Mouse (Mus musculus) limb, embryonic 14.5 days (tissue): Measurements from ENCODE around the gene Arsg. TPM values are rescaled to one million over a fixed set of nuclear protein-coding genes. Genes with fewer than 3 reads are reported as not detected.

Source experiments
- ATAC-seq: fragments of 200-750 bp; cut with Nextera tagmentation; 2 replicates; pipeline ENCODE4 v1.8.0; 2017; ENCODE audit warnings: low read depth, moderate number of reproducible peaks, moderate TSS enrichment; ENCODE audit not compliant: low FRiP score
- DNase-seq: peaks from one replicate; pipeline ENCODE4 v3.0.0-alpha.2; 2015; ENCODE audit warnings: low spot score
- H3K27ac ChIP-seq: fragments of 300-500 bp; sonication (generic); replicated peaks from 2 replicates; pipeline ENCODE4 v1.5.1; 2014; ENCODE audit warnings: low read depth, mild to moderate bottlenecking, low read length, moderate library complexity, mixed read lengths
- H3K27me3 ChIP-seq: fragments of 300-500 bp; sonication (generic); 2 replicates; pipeline ENCODE4 v1.6.1; 2014; ENCODE audit warnings: low read length, mixed read lengths; ENCODE audit not compliant: control insufficient read depth, insufficient read depth
- H3K36me3 ChIP-seq: fragments of 300-500 bp; sonication (generic); 2 replicates; pipeline ENCODE4 v1.6.1; 2014; ENCODE audit warnings: mild to moderate bottlenecking, low read length, moderate library complexity, mixed read lengths; ENCODE audit not compliant: control insufficient read depth, insufficient read depth
- H3K4me1 ChIP-seq: fragments of 300-500 bp; sonication (generic); 2 replicates; pipeline ENCODE4 v1.6.1; 2014; ENCODE audit warnings: antibody characterized with exemption, low read length, mixed read lengths; ENCODE audit not compliant: control insufficient read depth, insufficient read depth
- H3K4me2 ChIP-seq: fragments of 300-500 bp; sonication (generic); replicated peaks from 2 replicates; pipeline ENCODE4 v1.6.1; 2014; ENCODE audit warnings: low read depth, mild to moderate bottlenecking, low read length, moderate library complexity; ENCODE audit not compliant: severe bottlenecking
- H3K4me3 ChIP-seq: fragments of 300-500 bp; sonication (generic); replicated peaks from 2 replicates; pipeline ENCODE4 v1.5.1; 2014; ENCODE audit warnings: low read length
- H3K9ac ChIP-seq: fragments of 300-500 bp; sonication (generic); 2 replicates; pipeline ENCODE4 v1.6.1; 2014; ENCODE audit warnings: mild to moderate bottlenecking, low read depth, low read length, moderate library complexity; ENCODE audit not compliant: severe bottlenecking
- H3K9me3 ChIP-seq: fragments of 300-500 bp; sonication (generic); 2 replicates; pipeline ENCODE4 v1.6.1; 2016; ENCODE audit warnings: low read length; ENCODE audit not compliant: control insufficient read depth
- POLR2A ChIP-seq: fragments of 200-500 bp; IDR thresholded peaks from 2 replicates; pipeline ENCODE4 v1.8.0; 2012; ENCODE audit warnings: inconsistent platforms, mild to moderate bottlenecking, moderate library complexity, borderline replicate concordance; ENCODE audit not compliant: insufficient read depth, insufficient read length; ENCODE audit errors: extremely low read depth
- WGBS: fragments of 180-500 bp; shearing (Covaris S2); extraction: QIAGEN DNeasy Blood & Tissue Kit; methylation state at CpG from one replicate; pipeline ENCODE4 v1.1.7; 2014; 5-methylcytosine and 5-hydroxymethylcytosine counted together
- polyA plus RNA-seq, 2 experiments: library from polyadenylated mRNA; depleted of rRNA in 1 of 2; stranded (reverse) in 1 of 2; unstranded in 1 of 2; fragments of >200 nt; fragmentation: Nextera tagmentation in 1 of 2; extraction: Ambion mirVana in 1 of 2; gene quantifications; 2 replicates each; pipeline versions ENCODE4 v1.2.1 to v1.2.3; 2012 to 2014

Arsg gene
- polyA plus RNA-seq, 2 experiments = 3.2 to 5.3 TPM

- ATAC-seq = no peak
- 61% methylated on average over 3 of the region's 3 CpGs for WGBS
- H3K4me2 ChIP-seq = no peak overlapping the region
Measured at GRCm38 (mm10) chr11:109441119-109441518, 32.1 kb upstream of the Arsg start.

GRCm38 (mm10) chr11:109442166-109442730 is 30.9 kb upstream of the Arsg start:
- Histone ChIP-seq H3K9me3 (no peaks in the 10 kb centered on the region), H3K27ac (no peak overlapping the region), H3K4me2 (no peak overlapping the region), H3K27me3 (no peaks in the 10 kb centered on the region), H3K4me1 (peaks cover 4% of the 10 kb centered on the region; the same call in 1 of the 2 replicates), H3K36me3 (peaks cover 11% of the 10 kb centered on the region), H3K9ac (no peak overlapping the region), H3K4me3 (no peak overlapping the region)
- ATAC-seq (peak; percentile 23; the same call in 1 of the 2 replicates), DNase-seq (no peak)
- TF ChIP-seq POLR2A = no peak
- WGBS = 23% methylated on average over 5 of the region's 5 CpGs

More at GRCm38 (mm10) chr11:109441119-109441518, 32.1 kb upstream of the Arsg start:
- Histone ChIP-seq H3K4me1 (peaks cover 4% of the 10 kb centered on the region; the same call in 1 of the 2 replicates), H3K9ac (no peak overlapping the region), H3K36me3 (peaks cover 22% of the 10 kb centered on the region), H3K27me3 (no peaks in the 10 kb centered on the region), H3K4me3 (no peak overlapping the region), H3K27ac (no peak overlapping the region), H3K9me3 (no peaks in the 10 kb centered on the region)
- no peak for TF ChIP-seq POLR2A
- no peak for DNase-seq

- no peak for TF ChIP-seq POLR2A
- H3K27ac ChIP-seq = no peak overlapping the region
- DNase-seq (no peak), ATAC-seq (no peak)
- H3K9ac ChIP-seq = no peak overlapping the region
- H3K9me3 ChIP-seq = no peaks in the 10 kb centered on the region
- WGBS = 89% methylated on average over 8 of the region's 8 CpGs
- no peak overlapping the region for H3K4me2 ChIP-seq
- no peaks in the 10 kb centered on the region for H3K36me3 ChIP-seq
- H3K27me3 ChIP-seq = no peaks in the 10 kb centered on the region
- peaks cover 4% of the 10 kb centered on the region; the same call in 1 of the 2 replicates for H3K4me1 ChIP-seq
- H3K4me3 ChIP-seq = no peak overlapping the region
Measured at GRCm38 (mm10) chr11:109443468-109444263, 29.5 kb upstream of the Arsg start.

GRCm38 (mm10) chr11:109444600-109444999 is 28.6 kb upstream of the Arsg start:
- H3K36me3 ChIP-seq = no peaks in the 10 kb centered on the region
- DNase-seq = no peak
- no peaks in the 10 kb centered on the region for H3K9me3 ChIP-seq
- H3K9ac ChIP-seq = no peak overlapping the region
- H3K4me2 ChIP-seq = no peak overlapping the region
- peaks cover 1% of the 10 kb centered on the region; the same call in 1 of the 2 replicates for H3K4me1 ChIP-seq
- TF ChIP-seq POLR2A = no peak
- H3K27me3 ChIP-seq = no peaks in the 10 kb centered on the region
- H3K27ac ChIP-seq = no peak overlapping the region
- no peak; the same call in 1 of the 2 replicates for ATAC-seq
- no peak overlapping the region for H3K4me3 ChIP-seq
- WGBS = 55% methylated on average over 7 of the region's 7 CpGs

GRCm38 (mm10) chr11:109445438-109446035 is 27.6 kb upstream of the Arsg start:
- WGBS = 43% methylated on average over 13 of the region's 13 CpGs
- no peak overlapping the region for H3K27ac ChIP-seq
- no peaks in the 10 kb centered on the region for H3K36me3 ChIP-seq
- no peak overlapping the region for H3K4me3 ChIP-seq
- H3K4me2 ChIP-seq = no peak overlapping the region
- no peak for TF ChIP-seq POLR2A
- peak; percentile 58; the same call in 1 of the 2 replicates for ATAC-seq
- H3K4me1 ChIP-seq = no peaks in the 10 kb centered on the region
- no peaks in the 10 kb centered on the region for H3K27me3 ChIP-seq
- no peak overlapping the region for H3K9ac ChIP-seq
- peak; percentile 72 for DNase-seq
- H3K9me3 ChIP-seq = no peaks in the 10 kb centered on the region
